Mouse (Mus musculus) heart, postnatal 14 days (tissue): ENCODE data around the gene Xrcc4. TPM values are rescaled to one million over a fixed set of nuclear protein-coding genes. Genes with fewer than 3 reads are reported as not detected.

Experiments
- DNase-seq, 2 experiments: peaks; one replicate each; pipeline ENCODE4 v3.0.0; 2021 to 2022
- intact Hi-C: fragments of 180-260 bp; cut with DNase I; formaldehyde crosslinking; loops from one replicate; pipeline ENCODE4 v1.15.1; 2025
- total RNA-seq, 2 experiments: library from RNA; stranded (reverse); gene quantifications; 2 replicates each; pipeline ENCODE4 v1.2.3; 2021

Xrcc4 gene
- total RNA-seq, 2 experiments from 2014 or later: 9.2 to 12.6 TPM

DNA sequence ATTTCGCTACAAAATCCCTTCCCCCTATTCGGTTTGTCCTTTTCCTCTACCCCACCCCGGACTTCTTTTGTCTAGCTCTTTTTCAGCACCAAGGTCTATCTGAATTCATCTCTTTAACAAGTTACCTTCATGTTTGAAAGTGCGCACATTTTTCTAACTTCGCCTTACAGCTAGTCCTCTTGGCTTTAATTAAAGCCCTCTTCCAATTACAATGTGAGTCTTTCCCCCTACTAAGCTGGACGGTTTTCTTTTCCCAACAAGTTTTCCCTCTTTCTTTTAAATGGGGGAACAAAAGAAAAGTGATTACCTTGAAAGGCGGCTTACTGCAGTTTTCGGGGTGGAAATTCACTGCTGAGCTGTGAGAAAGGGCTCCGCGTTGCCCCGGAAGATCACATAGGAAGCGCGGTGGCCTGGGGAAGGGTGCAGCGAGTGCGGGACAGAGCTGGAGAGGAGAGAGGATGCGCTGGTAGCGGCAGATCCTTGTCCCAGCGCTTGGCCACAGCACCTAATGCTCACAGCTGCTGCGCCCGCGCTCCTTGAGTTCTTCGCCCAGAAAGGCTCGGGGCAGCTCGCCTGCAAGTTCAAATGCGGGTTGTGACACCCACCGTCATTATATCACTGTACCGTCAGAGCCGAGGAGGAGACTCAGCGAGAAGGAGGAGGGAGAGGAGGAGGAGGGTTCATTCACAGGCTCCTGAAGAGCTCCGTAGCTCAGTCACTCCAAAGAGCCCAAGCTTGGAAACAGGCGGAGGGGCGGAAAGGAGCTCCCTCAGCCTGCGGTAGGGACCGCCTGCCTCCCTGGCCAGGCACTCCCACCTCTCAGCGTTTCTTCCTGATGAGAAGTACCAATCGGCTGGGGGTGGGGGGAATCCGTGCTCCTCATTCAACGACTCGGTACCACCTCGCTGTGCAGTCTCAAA is 347.4 kb downstream of the Xrcc4 start, which contains the start of gene Vcan:
Gene Vcan, minus strand, starts transcription at position 744 of the 920 bp plus-strand sequence.
- DNase-seq: peak; percentile 43 to 50
- intact Hi-C loops: no loop called here

- DNase-seq: peak; percentile 42 to 45
- intact Hi-C loops: no loop called here
These were observed 348.3 kb downstream of the Xrcc4 start for GRCm38 (mm10) chr13:89741116-89741551.

DNA sequence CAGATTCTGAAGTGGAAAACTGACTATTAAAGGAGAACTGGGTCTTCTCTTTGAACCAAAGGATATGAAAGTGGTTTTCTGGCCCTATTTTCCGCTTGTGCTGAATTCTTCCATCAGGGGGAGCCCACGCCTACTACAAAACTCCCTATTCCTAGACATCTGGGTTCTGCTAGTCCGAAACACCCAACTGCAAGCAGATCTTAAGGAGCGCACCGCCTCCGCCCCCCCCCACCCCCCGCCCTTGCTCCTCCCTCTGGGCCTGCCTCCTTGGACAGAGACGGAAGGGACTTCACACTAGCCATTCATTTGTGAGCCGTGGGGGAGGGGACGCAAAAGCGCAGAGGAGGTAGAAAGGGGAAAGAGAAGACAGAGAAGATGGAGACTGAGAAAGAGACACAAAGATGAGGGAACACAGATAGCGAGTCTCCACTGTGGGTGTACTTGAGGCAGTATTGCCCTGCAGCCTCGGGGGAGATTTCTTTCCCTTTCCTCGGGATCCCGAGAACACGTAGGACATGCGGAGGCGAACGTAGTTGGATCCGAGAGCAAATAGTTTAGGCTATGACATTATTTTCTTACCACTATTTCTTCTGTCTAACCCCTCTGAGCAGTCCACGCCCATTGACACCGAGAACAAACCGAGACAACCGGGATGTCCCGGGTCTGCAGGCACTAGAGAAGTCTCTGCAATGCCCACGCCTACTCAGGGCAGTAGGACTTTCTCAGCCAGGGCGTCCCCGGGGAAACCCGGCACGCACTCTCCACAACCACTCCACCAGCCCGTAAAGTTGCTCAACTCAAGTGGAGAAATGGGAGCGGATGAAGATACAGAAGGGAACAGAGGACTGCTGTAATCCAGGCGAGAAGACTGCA is 348.9 kb downstream of the Xrcc4 start:
- DNase-seq: peak; percentile 68 to 69
- intact Hi-C loops: no loop called here

DNA sequence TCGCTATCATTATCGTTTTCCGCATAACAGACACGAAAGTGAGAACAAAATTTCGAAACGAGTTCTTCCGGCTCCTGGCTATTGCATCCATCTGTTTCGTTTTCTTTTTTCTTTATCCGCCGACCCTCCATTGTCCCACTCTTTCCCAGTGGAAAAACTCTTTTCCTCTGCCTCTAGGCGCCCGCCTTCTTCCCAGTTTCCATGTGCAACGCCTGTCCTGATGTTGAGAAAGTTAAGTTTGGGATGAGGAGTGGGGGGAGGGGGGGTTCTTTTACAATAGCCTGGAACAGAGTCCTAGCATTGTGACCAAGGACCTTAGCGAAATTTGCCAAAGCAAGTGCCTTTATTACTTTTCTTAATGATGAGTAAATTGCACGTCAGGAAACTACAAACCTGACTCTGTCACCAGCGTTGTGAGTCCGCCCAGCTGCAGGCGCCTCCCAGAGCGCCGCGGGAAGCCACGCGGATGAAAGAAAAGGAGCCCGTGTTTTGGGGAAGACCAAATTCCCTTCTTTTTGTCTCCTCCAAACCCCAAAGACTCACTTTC is 349.6 kb downstream of the Xrcc4 start:
- intact Hi-C loops: loop anchor here (5.0 kb wide), 1 partner anchor 348 kb away; the partner anchor contains the start of genes Tmem167 and Xrcc4
- no peak for DNase-seq

DNA sequence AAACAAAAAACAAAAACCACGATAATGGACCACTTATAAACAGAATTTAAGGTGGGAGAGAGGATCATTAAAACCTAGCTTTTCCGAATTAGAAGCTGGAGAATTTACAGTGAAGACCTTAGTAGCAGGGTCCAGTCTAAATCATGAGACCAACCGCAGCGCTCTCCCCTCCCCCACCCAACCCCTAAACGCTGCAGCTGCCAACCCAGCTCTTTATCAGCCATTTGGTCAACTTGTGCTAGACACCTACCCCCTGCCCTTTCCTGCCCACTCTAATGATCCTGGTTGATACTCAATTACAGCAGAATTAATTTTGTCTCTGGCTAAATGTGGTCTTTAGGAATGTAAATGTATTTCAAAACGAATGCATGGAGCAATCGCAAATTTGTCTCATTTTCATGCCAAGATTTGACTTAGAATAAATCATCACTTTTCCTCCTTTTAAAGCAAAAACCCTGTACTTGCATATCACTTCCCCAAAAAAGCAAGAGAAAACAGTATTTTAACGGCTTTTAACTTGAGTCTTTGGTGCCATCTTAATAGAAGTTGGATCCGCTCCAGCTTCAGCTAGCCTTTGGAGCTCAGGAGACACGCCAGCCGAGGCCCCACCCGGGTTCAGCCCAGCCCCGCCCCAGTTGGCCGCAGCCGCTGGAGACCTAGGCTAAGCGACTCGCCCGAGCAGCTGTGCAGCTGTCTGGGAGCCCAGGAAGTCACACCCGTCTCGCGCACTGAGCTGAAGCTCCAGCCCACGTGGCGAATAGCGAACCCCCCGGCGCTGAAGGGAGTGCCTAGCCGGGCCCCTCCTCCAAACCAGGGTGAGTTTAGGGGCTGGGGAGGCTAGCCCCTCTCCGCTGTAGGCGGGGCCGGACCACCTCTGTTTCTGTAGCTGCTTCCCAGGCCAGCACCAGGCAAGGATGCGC is 350.4 kb downstream of the Xrcc4 start:
- DNase-seq: peak; percentile 87 to 88
- intact Hi-C loops: loop anchor here (5.0 kb wide), 1 partner anchor 348 kb away; the partner anchor contains the start of genes Tmem167 and Xrcc4

DNA sequence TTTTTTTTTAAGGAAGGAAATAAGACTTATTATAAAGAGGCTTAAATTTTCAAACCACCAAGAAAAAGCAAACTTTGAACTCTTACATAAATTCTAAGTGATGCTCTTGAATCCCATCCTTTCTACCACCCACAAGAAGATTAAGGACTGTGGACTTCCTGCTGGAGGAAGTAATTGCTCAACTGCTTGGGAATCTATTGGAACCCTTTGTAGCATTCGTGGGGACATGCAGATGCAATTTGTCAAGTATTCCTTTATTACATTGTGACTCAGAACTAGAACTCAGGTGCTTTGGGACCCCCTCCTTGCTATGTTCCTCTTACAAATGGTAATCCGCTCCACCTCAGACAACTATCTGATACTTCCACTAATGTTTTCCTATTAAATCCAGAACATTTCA is 351.1 kb downstream of the Xrcc4 start:
- no peak for DNase-seq
- intact Hi-C loops: loop anchor here (5.0 kb wide), 1 partner anchor 349 kb away; the partner anchor contains the start of genes Tmem167 and Xrcc4

- intact Hi-C loops: loop anchor here (5.0 kb wide), 1 partner anchor 352 kb away; the partner anchor contains the start of genes Tmem167 and Xrcc4
- peak; percentile 8 to 45 for DNase-seq
These were observed 354.3 kb downstream of the Xrcc4 start for GRCm38 (mm10) chr13:89735111-89735510.

GRCm38 (mm10) chr13:89726492-89726891 is 362.9 kb downstream of the Xrcc4 start:
- DNase-seq: no peak
- intact Hi-C loops: no loop called here

Other genes with a start within 250 kb of the Xrcc4 start
- gene Tmem167, start 485 bp downstream of the Xrcc4 start, total RNA-seq: 1 to 10 TPM; 8.0 to 9.3 TPM